Mouse (Mus musculus) left cerebral cortex, adult 18-20 months (tissue): ENCODE data around the gene Mrps17. TPM values are rescaled to one million over a fixed set of nuclear protein-coding genes. Genes with fewer than 3 reads are reported as not detected.
A peak's percentile ranks its signal among the peaks of the same experiment; 100 is the strongest.
"Not testable (repeated sequence)": the region's sequence is repeated elsewhere in the genome, so short reads cannot be mapped to it uniquely, and the experiment has no call there.

Source experiments
- DNase-seq, 2 experiments: peaks; one replicate each; pipeline ENCODE4 v3.0.0; 2021 to 2022; ENCODE audit warnings: low spot score in 2 of 2, mixed read lengths in 1 of 2
- long read RNA-seq, 2 experiments: library from polyadenylated mRNA; stranded (forward); transcript quantifications; one replicate each; pipeline ENCODE4 v2.0.0; 2021
- total RNA-seq, 2 experiments: library from RNA; stranded (reverse); gene quantifications; 2 replicates each; pipeline ENCODE4 v1.2.3; 2021

The Mrps17 gene
- total RNA-seq, result 10 to 100 TPM; 72.8 to 81.5 TPM
- long read RNA-seq, experiment 1, full-length matches to known transcripts, result 72 of 98 reads
- long read RNA-seq, experiment 1, partial matches to known transcripts, result 5 of 98 reads
- long read RNA-seq, experiment 1, other reads (novel, unspliced or antisense), result 21 of 98 reads
- long read RNA-seq, experiment 2, full-length matches to known transcripts, result 60 of 87 reads
- long read RNA-seq, experiment 2, partial matches to known transcripts, result 7 of 87 reads
- long read RNA-seq, experiment 2, other reads (novel, unspliced or antisense), result 20 of 87 reads

DNA sequence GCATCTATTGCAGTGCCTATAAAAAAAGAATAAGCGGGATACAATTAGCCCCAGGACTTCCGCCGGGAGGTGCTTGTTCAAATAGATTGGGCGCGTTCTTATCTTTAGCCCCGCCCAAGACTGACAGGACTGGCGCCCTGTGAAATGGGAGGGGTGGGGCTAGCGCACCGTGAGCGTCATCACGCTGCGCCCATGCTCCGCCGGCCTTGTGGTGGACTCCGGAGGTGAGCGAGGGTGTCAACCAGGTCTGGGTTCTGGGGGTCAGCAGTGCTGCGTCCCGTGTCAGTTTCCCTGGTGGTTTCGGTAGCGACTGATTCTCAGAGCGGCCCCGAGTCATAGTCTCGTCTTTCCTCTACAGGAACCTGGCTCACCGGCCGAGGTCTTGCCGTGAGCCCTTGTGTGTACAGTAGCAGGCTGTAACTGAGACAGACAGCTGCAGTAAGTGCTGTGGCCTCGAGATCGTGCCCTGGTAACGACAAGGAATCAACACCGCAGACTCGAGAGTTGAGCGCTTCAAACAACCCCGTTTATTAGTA lies at the start of gene Mrps17:
Mrps17 (plus strand) TSS at position 172 of the 536 bp plus-strand sequence.
- peak; percentile 90 to 91 for DNase-seq

DNA sequence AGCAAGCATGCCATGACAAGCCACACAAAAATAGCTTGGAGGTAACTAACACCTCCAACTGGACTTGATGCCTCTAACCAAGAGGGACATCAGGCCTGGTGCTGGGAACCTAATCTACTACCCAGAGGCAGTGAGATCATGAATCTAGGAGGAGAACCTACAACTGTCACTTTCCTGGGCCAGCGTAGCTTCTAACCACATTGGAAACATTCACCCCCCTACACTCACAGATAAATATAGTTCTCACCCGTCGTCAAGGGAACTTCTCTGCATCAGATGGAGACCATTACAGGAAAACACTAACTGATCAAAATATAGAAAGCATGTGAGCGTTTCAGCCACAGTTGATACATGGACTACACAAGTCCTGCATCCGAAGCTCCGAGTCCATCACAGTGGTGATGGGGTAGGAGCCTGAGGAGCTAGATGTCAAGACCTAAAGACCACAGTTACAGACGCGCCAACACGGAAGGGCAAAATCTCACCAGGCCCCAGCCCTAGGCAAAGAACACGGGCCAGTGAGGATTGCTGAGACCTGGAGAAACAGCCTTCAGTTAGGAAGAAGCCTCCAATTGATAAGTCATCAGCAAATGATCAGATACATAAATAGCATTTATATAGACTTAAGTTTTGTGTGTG lies 48.9 kb upstream of the Mrps17 start:
- peak in 1 of 2 experiments; percentile 9 for DNase-seq

DNA sequence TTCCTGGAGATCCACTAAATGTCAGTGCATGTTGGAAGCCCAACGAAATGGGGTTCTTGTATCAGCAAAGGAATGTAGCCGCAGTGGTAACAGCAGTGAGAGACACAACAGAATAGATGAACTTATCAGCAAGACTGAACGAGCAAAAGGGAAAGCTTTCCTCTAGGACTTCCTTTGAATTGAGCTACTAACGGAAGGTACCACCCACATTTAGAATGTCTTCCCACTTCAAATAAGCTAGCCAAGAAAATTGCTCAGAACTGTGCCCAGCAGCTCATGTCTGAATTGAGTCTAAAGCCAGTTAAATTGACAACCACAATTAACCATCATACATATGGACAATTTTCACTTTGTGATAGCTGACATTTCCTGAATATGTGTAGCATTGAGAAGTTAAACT lies 47.4 kb upstream of the Mrps17 start:
- no peak for DNase-seq

DNA sequence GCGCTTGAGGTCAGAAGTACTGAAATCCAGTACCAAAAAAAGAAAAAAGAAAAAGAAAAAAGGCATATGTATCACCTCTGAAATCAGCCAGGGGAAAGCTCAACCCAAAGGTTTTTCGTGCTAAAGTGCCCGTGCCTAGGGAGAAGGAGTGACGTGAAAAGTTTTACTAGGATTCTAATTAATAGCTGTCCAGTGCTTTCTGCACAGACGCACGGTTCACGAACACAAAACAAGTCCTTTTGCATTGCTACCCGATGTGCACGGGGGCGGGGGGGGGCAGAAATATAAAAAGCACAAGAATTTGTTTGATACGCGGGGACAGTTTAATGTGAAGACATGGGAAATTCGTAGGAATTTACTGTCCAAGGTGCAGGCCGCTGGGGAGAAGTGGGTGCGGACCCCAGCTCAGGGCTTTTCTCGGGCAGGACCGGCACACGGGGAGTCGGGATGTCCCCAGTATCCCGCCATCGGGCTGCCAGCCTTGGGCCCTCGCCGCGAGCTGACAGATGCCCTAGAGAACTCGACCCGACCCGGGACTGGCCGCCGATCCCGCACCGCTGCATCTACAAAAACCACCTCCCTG lies 45.8 kb upstream of the Mrps17 start:
- no peak for DNase-seq

DNA sequence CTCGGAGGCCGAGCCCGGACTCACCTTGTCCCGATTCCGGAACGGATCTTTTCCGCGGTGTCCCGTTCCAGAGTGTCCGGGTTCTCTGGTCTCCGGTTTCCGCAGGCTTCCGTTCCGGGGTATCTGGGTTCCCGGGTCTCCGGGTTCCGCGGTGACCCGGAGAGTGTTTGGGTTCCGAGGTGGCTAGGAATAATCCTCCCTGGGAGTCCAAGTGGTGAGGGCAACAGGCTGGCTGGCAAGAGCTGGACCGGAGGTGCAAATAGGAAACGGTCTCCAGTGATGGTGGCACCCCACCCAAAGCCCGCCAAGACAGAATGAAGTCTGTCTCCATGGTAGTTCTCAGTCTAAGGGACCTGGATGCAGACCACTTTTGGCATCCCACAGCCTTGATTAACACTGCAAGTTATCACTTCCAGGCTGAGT lies 45.2 kb upstream of the Mrps17 start, which contains the start of gene Zfp11:
Zfp11 (minus strand) TSS at position 64 of the 423 bp plus-strand sequence.
- DNase-seq, result peak; percentile 74 to 76

DNA sequence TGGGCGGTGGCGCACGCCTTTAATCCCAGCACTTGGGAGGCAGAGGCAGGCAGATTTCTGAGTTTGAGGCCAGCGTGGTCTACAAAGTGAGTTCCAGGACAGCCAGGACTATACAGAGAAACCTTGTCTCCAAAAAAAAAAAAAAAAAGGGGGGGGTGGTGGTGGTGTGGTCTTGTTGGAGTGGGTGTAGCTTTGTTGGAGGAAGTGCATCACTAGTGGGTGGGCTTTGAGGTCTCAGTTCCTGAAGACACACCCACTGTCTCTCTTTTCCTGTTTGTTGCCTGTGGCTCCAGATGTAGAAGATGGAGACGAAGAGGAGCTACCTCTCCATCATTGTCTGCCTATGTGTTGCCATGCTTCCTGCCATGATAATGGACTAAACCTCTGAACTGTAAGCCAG lies 30.2 kb upstream of the Mrps17 start:
- not testable (repeated sequence) for DNase-seq

DNA sequence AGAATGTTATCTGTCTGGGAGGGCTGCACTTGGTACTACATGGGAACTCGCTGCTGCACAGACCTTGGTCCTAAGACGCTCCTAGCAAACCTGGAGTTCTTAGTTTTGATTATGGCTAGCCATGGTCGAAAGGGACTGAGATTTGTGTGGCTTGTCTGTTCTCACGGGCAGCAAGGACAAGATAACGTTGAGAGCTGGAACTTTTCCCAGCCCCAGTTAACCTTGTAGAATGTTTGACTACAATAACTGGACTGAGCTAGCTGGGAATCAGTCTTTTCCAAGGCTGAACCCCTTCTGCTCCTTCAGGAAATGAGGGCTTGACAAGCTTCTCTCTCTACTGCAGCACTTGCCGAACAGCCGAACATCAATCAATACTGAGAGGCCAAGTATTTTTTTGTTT lies 27.7 kb upstream of the Mrps17 start:
- no peak for DNase-seq

DNA sequence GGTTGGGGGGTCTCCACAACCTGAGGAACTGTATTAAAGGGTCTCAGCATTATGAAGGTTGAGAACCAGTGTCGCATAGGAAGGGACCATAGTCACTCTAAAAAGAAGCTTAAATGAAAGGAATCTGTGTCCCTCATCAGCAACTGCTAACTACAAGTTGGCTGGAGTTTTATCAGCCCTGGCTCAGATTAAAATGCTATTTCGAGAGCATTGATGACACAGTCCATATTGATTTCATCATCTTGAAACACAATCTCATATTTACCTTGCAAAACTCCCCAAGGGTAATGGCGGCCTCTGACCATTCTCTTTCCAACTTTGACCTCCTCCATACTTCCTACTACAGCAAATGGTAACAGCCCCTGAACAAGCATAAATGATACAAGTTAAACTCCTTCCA lies 24.8 kb upstream of the Mrps17 start:
- no peak for DNase-seq

DNA sequence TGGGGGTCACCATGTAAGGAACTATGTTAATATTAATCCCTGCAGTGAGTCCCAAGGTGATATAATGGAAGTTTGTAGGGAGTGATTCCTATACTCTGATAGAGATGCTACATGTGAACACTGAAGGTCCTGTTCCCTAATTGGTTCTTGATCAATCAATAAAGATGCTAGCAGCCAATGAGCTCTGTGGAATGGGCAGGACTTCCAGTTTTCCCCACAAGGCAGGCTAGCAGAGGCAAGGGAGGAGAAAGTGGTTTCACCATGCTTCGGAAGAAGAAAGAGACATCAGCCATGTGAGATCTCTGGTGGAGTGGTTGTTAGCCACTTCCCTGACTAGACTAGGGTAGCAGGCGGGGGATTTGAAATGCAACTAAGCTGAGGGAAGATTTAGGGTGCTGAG lies 14.8 kb upstream of the Mrps17 start:
- no peak for DNase-seq

DNA sequence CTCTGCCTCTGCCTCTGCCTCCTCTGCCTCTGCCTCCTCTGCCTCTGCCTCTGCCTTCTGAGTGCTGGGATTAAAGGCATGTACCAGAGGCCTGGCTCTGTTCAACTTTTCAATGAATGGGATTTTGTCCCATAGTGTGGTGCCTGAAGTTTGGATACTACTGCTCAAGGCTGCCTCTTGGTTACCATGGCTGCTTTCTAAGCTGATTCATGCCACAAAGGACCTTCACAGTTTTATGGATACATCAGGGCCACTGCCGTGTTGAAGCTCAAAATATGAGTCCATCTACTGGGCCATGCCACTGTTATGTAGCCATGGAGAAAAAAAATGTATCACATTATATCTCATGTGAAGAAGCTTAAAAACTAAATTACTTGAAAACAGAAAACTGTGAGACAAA lies 13.6 kb upstream of the Mrps17 start:
- no peak for DNase-seq

DNA sequence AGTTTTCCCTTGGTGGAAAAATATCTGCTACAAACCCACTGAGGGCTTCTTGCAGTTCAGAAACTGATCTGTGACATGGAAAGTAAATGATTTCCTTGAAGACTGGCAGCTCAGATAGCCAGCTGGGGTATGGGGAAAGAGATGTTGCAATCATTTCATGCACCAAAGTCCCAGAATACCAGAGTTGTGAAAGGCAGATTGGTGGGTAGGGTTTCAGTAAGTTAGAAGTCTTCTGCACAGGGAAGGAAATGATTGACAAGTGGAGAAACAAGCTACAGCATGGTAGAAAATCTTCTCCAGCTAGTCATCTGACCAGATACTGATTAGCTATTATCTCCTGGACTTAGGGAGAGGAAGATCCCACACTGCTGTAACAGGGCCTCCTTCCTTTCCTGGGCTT lies 11.9 kb upstream of the Mrps17 start:
- DNase-seq, result no peak

DNA sequence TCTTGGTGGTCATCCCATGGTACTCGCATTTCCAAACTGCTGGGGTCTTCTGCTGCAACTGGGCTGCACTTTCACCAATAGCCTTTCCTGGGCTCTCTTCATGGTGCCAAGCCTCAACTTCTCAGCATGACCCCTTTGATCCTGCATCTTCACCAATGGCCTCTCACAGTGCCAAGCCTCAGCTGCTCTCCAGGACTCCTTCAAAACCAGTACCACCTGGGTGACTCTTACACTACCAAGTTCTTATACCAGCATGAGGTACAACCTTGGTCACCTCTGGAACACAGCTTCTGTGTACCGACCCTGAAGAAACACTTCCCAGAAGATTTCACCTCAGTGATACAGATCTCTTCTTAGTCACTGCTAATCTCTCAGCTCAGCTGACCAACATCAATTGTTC lies 6.9 kb upstream of the Mrps17 start, which contains the start of gene Sept14:
Sept14 (minus strand) TSS at position 101 of the 400 bp plus-strand sequence.
- DNase-seq, result no peak

DNA sequence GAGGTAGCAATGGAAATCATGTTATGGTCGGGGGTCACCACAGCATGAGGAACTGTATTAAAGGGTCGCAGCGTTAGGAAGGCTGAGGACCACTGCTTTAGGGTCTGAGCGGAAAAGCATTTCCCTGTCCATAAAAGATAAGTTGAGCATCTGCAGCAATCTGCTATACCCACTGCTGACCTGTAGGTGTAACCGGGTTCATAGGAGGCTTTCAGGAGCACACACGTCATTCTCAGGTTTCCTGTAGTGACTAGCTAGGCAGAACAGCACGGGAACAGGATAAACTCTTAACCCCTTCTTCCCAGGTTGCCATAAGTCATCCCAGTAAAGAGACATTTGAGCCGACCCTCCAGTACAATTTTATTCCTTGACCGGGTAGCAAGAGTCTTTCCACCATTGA lies 1.7 kb downstream of the Mrps17 start:
- no peak for DNase-seq

DNA sequence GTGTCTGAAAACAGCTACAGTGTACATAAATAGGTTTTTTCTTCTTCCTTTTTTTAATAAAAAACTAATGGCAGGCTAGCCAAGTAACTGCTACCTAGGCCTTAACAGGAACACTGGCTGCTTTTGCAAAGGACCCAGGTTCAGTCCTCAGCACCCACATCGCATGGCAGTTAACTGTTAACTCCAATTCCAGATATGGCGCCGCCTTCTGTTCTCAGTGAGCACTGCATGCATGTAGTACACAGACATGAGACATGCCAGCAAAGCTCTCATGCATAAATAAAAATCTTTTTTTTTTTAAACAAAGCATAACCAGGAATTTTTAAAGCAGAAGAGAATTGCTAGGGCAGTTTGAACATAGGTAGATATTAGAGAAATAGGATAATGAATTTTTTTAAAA lies 4.9 kb downstream of the Mrps17 start:
- DNase-seq, result no peak

DNA sequence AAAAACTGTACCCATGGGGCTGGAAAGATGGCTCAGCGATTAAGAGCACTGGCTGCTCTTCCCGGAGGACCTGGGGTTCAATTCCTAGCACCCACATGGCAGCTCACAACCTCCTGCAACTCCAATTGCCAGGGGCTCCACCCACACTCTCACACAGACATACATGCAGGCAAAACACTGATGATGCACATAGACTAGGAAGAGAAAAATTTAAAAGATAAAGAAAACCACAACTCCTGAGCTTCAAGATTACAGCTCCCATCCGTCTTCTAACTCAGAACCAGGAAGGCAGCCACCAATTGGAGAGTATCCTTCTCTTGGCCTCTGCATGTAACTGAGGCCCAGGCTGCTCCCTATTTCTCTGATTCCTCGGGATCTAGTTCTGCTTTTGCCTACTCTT lies 9.0 kb downstream of the Mrps17 start:
- DNase-seq, result no peak

DNA sequence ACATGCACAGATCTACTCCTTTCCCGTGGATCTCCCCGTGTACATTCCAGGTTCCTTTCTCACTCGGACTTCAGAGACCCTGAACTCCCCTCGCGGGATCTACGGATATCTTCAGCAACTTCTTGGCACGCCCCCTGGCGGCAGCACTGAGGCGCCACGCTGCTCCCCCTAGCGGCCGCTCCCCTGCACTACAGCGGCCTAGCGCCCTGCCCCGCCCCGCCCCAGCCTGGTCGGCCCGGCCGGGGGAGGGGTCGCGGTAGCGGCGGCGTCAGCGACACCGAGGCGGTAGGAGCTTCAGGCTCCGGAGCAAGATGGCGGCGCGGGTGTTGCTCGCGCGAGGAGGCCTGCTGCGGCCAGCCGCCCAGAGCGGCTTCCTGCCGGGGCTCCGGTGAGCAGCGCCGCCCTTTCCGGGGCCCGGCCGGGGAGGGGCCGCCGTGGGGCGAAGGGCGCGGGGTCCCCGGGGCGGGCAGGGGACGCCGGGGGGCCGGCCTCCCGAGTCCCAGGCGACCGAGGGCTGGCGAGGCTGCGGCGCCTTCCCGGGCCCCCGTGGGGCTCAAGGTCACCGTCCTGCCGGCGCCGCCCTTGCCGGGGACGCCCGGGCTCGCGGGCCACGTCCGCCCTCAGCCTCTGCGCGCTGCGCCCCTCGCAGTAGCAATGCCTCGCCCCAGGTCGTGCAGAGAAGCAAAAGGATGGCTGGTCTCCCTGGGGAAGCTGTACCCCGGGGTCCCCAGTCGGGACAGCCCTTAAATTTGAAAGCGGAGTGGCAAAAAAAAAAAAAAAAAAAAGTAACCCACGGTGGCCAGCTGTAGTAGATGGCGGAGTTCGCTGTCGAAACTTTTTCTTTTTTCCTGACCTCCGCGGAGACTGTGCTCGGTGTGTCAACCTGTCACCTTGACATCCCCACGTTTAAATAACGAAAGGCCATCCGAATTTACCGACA lies 9.8 kb downstream of the Mrps17 start, which contains the start of gene Nipsnap2:
Nipsnap2 (plus strand) TSS at position 230 of the 940 bp plus-strand sequence.
- DNase-seq, result peak; percentile 82 to 91

DNA sequence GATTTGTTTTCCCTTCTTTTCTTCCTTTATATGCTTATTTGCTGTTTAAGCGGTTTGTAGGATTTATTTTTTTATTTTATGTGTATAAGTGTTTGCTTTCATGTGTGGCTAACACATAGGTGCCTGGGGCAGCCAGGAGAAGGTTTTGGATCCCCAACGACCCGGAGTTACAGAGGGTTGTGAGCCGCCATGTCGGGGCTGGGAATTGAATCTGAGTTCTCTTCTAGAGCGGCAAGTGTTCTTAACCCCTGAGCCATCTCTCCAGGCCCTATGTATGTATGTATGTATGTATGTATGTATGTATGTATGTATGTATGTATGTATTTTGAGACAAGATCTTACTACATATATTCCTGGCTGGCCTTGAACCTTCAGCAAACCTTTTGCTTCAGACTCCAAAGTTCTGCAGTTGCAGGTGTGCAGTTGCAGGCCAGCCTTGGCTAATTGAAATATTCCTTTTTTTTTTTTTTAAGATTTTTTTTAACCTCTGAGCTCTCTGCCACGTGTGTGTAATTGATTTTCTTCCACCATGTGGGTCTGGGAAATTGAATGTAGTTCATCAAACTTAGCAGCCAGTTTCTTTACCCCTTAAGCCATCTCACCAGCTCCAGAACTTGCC lies 10.6 kb downstream of the Mrps17 start:
- DNase-seq, result no peak

DNA sequence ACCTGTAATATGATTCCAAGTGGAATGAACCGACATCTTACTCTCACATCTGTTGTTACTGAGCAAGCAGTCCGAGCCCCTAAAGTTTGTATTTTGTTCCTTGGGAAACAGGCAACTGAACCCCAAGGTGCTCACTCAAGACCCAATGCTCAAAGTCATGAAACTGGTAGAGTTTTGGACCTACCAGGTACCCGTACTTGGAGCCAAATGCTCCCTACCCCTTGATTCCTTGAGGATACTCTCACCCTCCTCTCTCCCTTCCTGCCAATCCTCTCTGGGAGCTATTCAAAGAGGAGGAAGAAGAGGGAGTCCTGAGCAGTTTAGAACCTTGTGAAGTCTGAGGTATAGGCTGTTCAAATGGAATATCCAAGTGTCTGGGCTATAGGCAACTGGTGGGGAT lies 11.5 kb downstream of the Mrps17 start:
- DNase-seq, result no peak

DNA sequence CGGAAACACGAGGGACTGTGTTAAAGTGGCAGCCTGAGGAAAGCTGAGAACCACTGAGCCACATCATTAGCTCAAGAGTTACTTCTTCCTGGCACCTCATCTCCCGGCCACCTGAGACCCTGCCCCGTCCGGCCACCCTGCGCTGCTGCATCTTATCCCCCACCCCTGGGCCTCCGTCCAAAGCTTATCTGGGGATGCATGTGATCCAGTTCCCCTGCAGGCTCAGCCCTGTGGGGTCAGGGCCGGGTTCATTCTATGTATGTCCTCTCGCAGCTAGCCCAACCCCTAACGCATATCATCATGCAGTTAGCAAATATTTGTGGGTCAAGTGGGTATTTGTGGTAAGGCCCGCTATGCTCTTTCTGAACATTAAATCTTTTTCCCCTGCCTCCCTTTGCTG lies 14.0 kb downstream of the Mrps17 start:
- no peak for DNase-seq

DNA sequence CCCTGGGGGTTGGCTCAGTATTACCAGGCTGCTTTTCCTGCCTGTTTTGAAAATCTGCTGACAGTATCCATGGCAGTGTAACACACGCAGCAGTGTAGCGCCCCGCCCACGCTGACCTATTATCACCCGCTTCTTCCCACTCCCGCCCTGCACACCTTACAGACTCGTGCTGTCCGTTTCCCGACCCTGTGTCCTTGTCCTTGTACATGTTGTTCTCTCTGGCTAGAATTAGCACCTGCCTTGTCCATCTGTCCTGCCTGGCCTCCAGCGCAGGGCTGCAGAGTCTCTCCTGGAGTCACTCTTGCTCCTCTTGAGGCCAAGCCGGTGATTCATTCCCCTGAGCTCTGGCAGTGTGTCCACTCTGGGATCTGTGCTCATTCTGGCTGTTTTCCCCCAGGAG lies 15.0 kb downstream of the Mrps17 start:
- no peak for DNase-seq

DNA sequence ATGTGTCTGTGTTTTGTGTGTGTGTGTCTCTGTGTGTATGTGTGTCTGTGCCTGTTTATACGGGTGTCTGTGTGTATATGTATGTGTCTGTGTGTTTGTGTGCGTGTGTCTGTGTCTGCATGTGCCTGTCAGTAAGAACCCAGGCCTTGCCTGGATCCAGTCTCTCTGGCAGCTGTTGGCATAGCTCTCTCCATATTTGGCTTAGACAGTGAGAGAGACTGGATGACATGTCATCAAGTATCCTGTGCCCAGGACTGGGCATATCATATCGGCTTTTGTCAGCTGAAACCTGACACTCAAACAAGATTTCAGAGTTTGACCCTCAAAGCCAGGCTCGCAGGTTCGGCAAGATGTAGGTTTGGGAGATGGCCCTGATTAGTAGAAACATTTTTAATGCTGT lies 15.7 kb downstream of the Mrps17 start:
- DNase-seq, result no peak
